Mouse (Mus musculus): ENCODE measurements around the gene Slc30a7. TPM values are rescaled to one million over a fixed set of nuclear protein-coding genes. Genes with fewer than 3 reads are reported as not detected.
A peak's percentile ranks its signal among the peaks of the same experiment; 100 is the strongest.

The Slc30a7 gene
- polyA plus RNA-seq, 1 experiment from 2014 or later, result 14.2 TPM

DNA sequence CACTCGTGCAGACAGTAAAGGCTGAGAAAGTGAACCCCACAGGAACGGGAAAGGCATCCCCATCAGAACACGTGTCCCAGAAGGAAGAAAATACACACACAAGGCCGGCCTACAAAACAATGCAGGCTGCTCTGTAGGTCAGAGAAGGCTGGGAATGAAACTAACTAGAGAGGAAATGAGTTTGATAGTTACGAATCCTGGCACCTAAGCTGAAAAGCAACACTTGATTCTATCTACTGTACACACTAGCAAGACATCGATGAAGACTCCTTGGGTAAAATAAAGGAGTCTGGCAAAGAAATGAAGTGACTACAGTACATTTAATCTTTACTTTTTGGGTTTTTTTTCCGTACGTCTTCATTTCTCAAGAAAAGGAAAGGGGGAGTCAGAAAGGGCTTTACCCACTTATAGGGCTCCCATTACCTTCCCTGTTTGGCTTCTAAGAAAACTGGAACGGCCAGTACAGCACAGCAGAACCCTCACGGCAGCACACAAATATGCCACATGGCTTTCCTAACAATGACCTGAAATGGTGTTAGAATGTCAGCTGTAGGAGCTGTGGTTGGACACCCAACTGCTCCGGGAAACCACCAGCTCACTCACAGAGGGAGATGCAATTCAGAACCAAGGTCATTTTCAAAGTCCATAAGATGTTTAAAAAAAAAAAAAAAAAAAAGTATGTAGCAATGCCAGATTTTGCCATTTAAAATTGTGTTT, 45.7 kb downstream of the Slc30a7 start:
- Histone ChIP-seq H3K27me3 (ENCODE audit: control insufficient read depth, insufficient read depth, low read depth, low read length) (no peaks in the 10 kb centered on the region), H3K36me3 (ENCODE audit: control insufficient read depth, insufficient read depth, low read length) (peaks cover 11% of the 10 kb centered on the region; the same call in 1 of the 2 replicates), H3K9ac (ENCODE audit: low read depth, low read length) (no peak overlapping the region), H3K27ac (ENCODE audit: low read length) (no peak overlapping the region), H3K4me2 (ENCODE audit: low read length) (no peak overlapping the region), H3K9me3 (replicated peaks; ENCODE audit: control insufficient read depth, low read length, poor library complexity, severe bottlenecking) (no peaks in the 10 kb centered on the region), H3K4me1 (ENCODE audit: control insufficient read depth, insufficient read depth, low read length) (no peaks in the 10 kb centered on the region), H3K4me3 (ENCODE audit: low read depth, low read length) (no peak overlapping the region)
- ATAC-seq, result no peak
- 86% methylated on average over 11 of the region's 11 CpGs for WGBS

- H3K27ac ChIP-seq (ENCODE audit: low read length), result no peak overlapping the region
- H3K36me3 ChIP-seq (ENCODE audit: control insufficient read depth, insufficient read depth, low read length), result peaks cover 19% of the 10 kb centered on the region; the same call in 1 of the 2 replicates
- H3K4me3 ChIP-seq (ENCODE audit: low read depth, low read length), result no peak overlapping the region
- 98% methylated on average over 7 of the region's 7 CpGs for WGBS
- no peak overlapping the region for H3K4me2 ChIP-seq (ENCODE audit: low read length)
- no peaks in the 10 kb centered on the region for H3K27me3 ChIP-seq (ENCODE audit: control insufficient read depth, insufficient read depth, low read depth, low read length)
- no peaks in the 10 kb centered on the region for H3K9me3 ChIP-seq (replicated peaks; ENCODE audit: control insufficient read depth, low read length, poor library complexity, severe bottlenecking)
- ATAC-seq, result no peak
- H3K4me1 ChIP-seq (ENCODE audit: control insufficient read depth, insufficient read depth, low read length), result no peaks in the 10 kb centered on the region
- no peak overlapping the region for H3K9ac ChIP-seq (ENCODE audit: low read depth, low read length)
Measured at GRCm38 (mm10) chr3:115957223-115957622, 50.0 kb downstream of the Slc30a7 start.

DNA sequence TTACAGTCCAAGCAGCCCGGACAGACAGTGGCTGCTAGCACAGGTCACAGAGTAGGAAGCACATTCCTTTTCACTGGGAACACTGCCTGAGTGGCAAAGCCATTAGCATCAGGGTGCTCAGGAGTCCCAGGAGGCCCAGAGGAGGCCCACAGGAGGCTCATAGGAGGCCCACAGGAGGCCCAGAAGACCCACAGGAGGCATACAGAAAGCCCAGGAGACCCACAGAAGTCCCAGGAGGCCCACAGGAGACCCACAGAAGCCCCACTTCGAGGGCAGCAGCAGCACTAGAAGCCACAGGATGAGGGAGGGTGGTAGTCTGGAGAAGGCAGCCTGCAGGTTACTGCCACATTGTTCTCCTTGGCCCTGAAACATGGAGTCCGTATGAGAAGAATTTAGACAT, 54.1 kb downstream of the Slc30a7 start:
- no peaks in the 10 kb centered on the region for H3K27me3 ChIP-seq (ENCODE audit: control insufficient read depth, insufficient read depth, low read depth, low read length)
- no peak overlapping the region for H3K4me2 ChIP-seq (ENCODE audit: low read length)
- H3K9ac ChIP-seq (ENCODE audit: low read depth, low read length), result no peak overlapping the region
- peaks cover 16% of the 10 kb centered on the region; the same call in 1 of the 2 replicates for H3K36me3 ChIP-seq (ENCODE audit: control insufficient read depth, insufficient read depth, low read length)
- WGBS, result 59% methylated on average over 3 of the region's 3 CpGs
- no peak for ATAC-seq
- H3K27ac ChIP-seq (ENCODE audit: low read length), result no peak overlapping the region
- H3K9me3 ChIP-seq (replicated peaks; ENCODE audit: control insufficient read depth, low read length, poor library complexity, severe bottlenecking), result no peaks in the 10 kb centered on the region
- no peaks in the 10 kb centered on the region for H3K4me1 ChIP-seq (ENCODE audit: control insufficient read depth, insufficient read depth, low read length)
- H3K4me3 ChIP-seq (ENCODE audit: low read depth, low read length), result no peak overlapping the region

DNA sequence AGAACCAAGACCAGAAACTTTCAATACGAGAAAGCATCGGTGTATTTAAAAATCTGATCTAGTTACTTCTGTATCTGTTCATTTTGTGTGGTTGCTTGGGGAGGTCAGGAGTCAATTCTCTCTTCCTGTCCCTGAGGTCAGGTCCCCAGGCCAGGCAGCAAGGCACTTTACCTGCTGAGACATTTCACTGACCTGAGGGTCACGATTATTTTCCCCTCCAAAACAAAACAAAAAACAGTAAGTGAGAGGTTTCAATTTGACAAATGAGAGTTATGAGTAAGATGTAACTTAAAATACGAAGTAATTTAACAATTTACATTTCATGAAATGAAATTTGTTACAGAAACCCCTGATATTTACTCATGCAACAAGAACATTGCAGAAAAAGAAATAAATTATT, 54.9 kb downstream of the Slc30a7 start:
- 72% methylated on average over 4 of the region's 4 CpGs for WGBS
- ATAC-seq, result no peak
- H3K4me3 ChIP-seq (ENCODE audit: low read depth, low read length), result no peak overlapping the region
- H3K4me2 ChIP-seq (ENCODE audit: low read length), result no peak overlapping the region
- no peaks in the 10 kb centered on the region for H3K4me1 ChIP-seq (ENCODE audit: control insufficient read depth, insufficient read depth, low read length)
- no peaks in the 10 kb centered on the region for H3K27me3 ChIP-seq (ENCODE audit: control insufficient read depth, insufficient read depth, low read depth, low read length)
- H3K9me3 ChIP-seq (replicated peaks; ENCODE audit: control insufficient read depth, low read length, poor library complexity, severe bottlenecking), result no peaks in the 10 kb centered on the region
- H3K27ac ChIP-seq (ENCODE audit: low read length), result no peak overlapping the region
- peaks cover 12% of the 10 kb centered on the region; the same call in 1 of the 2 replicates for H3K36me3 ChIP-seq (ENCODE audit: control insufficient read depth, insufficient read depth, low read length)
- H3K9ac ChIP-seq (ENCODE audit: low read depth, low read length), result no peak overlapping the region

- Histone ChIP-seq H3K4me3 (ENCODE audit: low read depth, low read length) (no peak overlapping the region), H3K9me3 (replicated peaks; ENCODE audit: control insufficient read depth, low read length, poor library complexity, severe bottlenecking) (no peaks in the 10 kb centered on the region), H3K27ac (ENCODE audit: low read length) (no peak overlapping the region), H3K36me3 (ENCODE audit: control insufficient read depth, insufficient read depth, low read length) (peaks cover 6% of the 10 kb centered on the region; the same call in 1 of the 2 replicates), H3K9ac (ENCODE audit: low read depth, low read length) (no peak overlapping the region), H3K4me1 (ENCODE audit: control insufficient read depth, insufficient read depth, low read length) (no peaks in the 10 kb centered on the region), H3K4me2 (ENCODE audit: low read length) (no peak overlapping the region), H3K27me3 (ENCODE audit: control insufficient read depth, insufficient read depth, low read depth, low read length) (no peaks in the 10 kb centered on the region)
- WGBS, result 35% methylated on average over 3 of the region's 3 CpGs
- ATAC-seq, result no peak
Measured at GRCm38 (mm10) chr3:115951221-115951620, 56.0 kb downstream of the Slc30a7 start.

GRCm38 (mm10) chr3:115949921-115950877, 57.0 kb downstream of the Slc30a7 start:
- 75% methylated on average over 6 of the region's 6 CpGs for WGBS
- 0 out of 2 replicates have a peak, but pooled peaks have one; percentile 19 for ATAC-seq
- 0 out of 2 replicates have a peak overlapping the region, but pooled peaks have one; percentile 5 for H3K27ac ChIP-seq (ENCODE audit: low read length)
- H3K4me1 ChIP-seq (ENCODE audit: control insufficient read depth, insufficient read depth, low read length), result no peaks in the 10 kb centered on the region
- H3K4me3 ChIP-seq (ENCODE audit: low read depth, low read length), result no peak overlapping the region
- no peaks in the 10 kb centered on the region; the same call in 1 of the 2 replicates for H3K36me3 ChIP-seq (ENCODE audit: control insufficient read depth, insufficient read depth, low read length)
- no peaks in the 10 kb centered on the region for H3K9me3 ChIP-seq (replicated peaks; ENCODE audit: control insufficient read depth, low read length, poor library complexity, severe bottlenecking)
- no peak overlapping the region for H3K9ac ChIP-seq (ENCODE audit: low read depth, low read length)
- no peaks in the 10 kb centered on the region for H3K27me3 ChIP-seq (ENCODE audit: control insufficient read depth, insufficient read depth, low read depth, low read length)
- H3K4me2 ChIP-seq (ENCODE audit: low read length), result no peak overlapping the region

DNA sequence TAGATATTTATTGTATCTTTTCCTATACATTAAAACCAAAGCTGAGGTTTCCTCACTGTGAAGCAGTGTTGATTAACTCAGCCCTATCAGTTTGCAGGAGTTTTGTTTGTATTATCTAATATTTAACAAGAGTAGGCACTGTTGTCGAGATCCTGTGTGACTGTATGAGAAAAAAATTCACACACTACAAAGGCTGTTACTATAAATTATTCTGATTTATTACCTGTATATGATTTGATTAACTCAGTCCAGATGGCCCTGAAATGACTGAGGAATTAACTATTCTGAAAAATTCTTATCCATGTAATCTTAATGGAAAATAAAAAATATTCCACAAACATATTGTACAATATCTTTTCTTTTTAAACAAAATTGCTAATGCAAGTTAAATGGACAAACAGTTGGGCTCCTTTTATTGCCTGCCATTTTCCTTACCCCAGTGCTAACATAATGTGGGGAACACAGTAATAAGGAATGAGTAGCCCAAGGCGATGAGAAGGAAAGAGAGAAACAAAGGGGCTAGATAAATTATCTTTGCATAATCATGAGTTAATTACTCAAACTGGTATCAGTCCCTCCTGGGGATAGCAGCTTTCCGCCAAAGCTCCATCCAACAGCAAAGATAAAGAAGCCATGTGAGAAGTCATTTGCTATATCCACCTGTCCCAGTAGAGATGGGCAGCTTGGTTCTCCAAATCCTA, 57.8 kb downstream of the Slc30a7 start:
- Histone ChIP-seq H3K27me3 (ENCODE audit: control insufficient read depth, insufficient read depth, low read depth, low read length) (no peaks in the 10 kb centered on the region), H3K4me1 (ENCODE audit: control insufficient read depth, insufficient read depth, low read length) (no peaks in the 10 kb centered on the region), H3K27ac (ENCODE audit: low read length) (0 out of 2 replicates have a peak overlapping the region, but pooled peaks have one; percentile 5), H3K4me3 (ENCODE audit: low read depth, low read length) (no peak overlapping the region), H3K4me2 (ENCODE audit: low read length) (no peak overlapping the region), H3K9ac (ENCODE audit: low read depth, low read length) (no peak overlapping the region), H3K36me3 (ENCODE audit: control insufficient read depth, insufficient read depth, low read length) (no peaks in the 10 kb centered on the region; the same call in none of the 2 replicates), H3K9me3 (replicated peaks; ENCODE audit: control insufficient read depth, low read length, poor library complexity, severe bottlenecking) (no peaks in the 10 kb centered on the region)
- ATAC-seq, result peak; percentile 62
- WGBS, result 62% methylated on average over 3 of the region's 3 CpGs

DNA sequence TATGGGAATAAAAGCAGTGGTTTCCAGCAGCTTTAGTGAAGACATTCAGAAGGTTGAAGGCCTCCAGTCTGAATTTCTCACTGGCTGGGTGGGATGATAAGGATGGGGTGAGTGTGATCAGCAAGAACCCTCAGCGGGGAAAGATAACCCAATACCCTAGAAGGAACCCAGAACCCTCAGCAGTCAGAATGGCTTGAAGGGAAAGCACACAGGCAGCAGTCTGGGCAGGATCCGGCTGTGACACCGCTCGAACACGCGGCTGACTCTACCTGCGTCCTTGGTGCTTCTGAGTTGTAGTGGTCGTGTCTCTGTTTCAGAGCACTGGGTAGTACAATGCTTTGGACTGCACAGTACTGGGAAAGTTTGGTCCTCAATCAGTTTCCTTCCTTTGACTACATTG, 60.9 kb downstream of the Slc30a7 start:
- 96% methylated on average over 8 of the region's 8 CpGs for WGBS
- ATAC-seq, result no peak
- Histone ChIP-seq H3K9me3 (replicated peaks; ENCODE audit: control insufficient read depth, low read length, poor library complexity, severe bottlenecking) (no peaks in the 10 kb centered on the region), H3K4me3 (ENCODE audit: low read depth, low read length) (no peak overlapping the region), H3K4me1 (ENCODE audit: control insufficient read depth, insufficient read depth, low read length) (no peaks in the 10 kb centered on the region), H3K27ac (ENCODE audit: low read length) (no peak overlapping the region), H3K4me2 (ENCODE audit: low read length) (no peak overlapping the region), H3K9ac (ENCODE audit: low read depth, low read length) (no peak overlapping the region), H3K27me3 (ENCODE audit: control insufficient read depth, insufficient read depth, low read depth, low read length) (no peaks in the 10 kb centered on the region), H3K36me3 (ENCODE audit: control insufficient read depth, insufficient read depth, low read length) (peaks cover 10% of the 10 kb centered on the region; the same call in 1 of the 2 replicates)
